Mouse (Mus musculus) macrophage (primary cell): ENCODE measurements around the gene Trhde. TPM values are rescaled to one million over a fixed set of nuclear protein-coding genes. Genes with fewer than 3 reads are reported as not detected.

ENCODE experiments used
- H3K27ac ChIP-seq: fragments of 350-480 bp; formaldehyde crosslinking; 2 replicates; pipeline ENCODE4 v1.9.0; 2021
- H3K36me3 ChIP-seq: fragments of 350-480 bp; formaldehyde crosslinking; 2 replicates; pipeline ENCODE4 v1.9.0; 2021; ENCODE audit errors: inconsistent target
- H3K4me3 ChIP-seq: fragments of 350-480 bp; formaldehyde crosslinking; 2 replicates; pipeline ENCODE4 v1.9.0; 2021; ENCODE audit errors: inconsistent target
- H3K79me2 ChIP-seq: fragments of 350-480 bp; formaldehyde crosslinking; 2 replicates; pipeline ENCODE4 v1.9.0; 2021; ENCODE audit errors: inconsistent target
- WGBS: methylation state at CpG from one replicate; pipeline ENCODE4 v1.1.7; 2026; ENCODE audit warnings: inconsistent platforms; ENCODE audit not compliant: missing documents; 5-methylcytosine and 5-hydroxymethylcytosine counted together
- polyA plus RNA-seq: library from polyadenylated mRNA; stranded (reverse); fragments of 250-400 nt; gene quantifications from 3 replicates; pipeline ENCODE4 v1.2.4, GENCODE M21; 2018; ENCODE audit warnings: inconsistent platforms

The Trhde gene
- polyA plus RNA-seq, 1 experiment from 2014 or later, result not detected

- WGBS, result 89% methylated on average over 1 of the region's 1 CpGs
- Histone ChIP-seq H3K79me2 (no peaks in the 10 kb centered on the region), H3K36me3 (no peaks in the 10 kb centered on the region), H3K4me3 (no peak overlapping the region), H3K27ac (no peak overlapping the region)
Measured at GRCm38 (mm10) chr10:114567891-114568290, 234.2 kb downstream of the Trhde start.

- Histone ChIP-seq H3K4me3 (no peak overlapping the region), H3K79me2 (no peaks in the 10 kb centered on the region), H3K27ac (no peak overlapping the region), H3K36me3 (no peaks in the 10 kb centered on the region)
- 83% methylated on average over 1 of the region's 1 CpGs for WGBS
Measured at GRCm38 (mm10) chr10:114509186-114509585, 292.9 kb downstream of the Trhde start.

- Histone ChIP-seq H3K79me2 (no peaks in the 10 kb centered on the region), H3K27ac (no peak overlapping the region), H3K4me3 (no peak overlapping the region), H3K36me3 (no peaks in the 10 kb centered on the region)
- WGBS, result 89% methylated on average over 4 of the region's 4 CpGs
Measured at GRCm38 (mm10) chr10:114488806-114489205, 313.3 kb downstream of the Trhde start.

GRCm38 (mm10) chr10:114455591-114455990 is 346.5 kb downstream of the Trhde start:
- Histone ChIP-seq H3K36me3 (no peaks in the 10 kb centered on the region), H3K79me2 (no peaks in the 10 kb centered on the region), H3K27ac (no peak overlapping the region), H3K4me3 (no peak overlapping the region)
- WGBS, result 76% methylated on average over 3 of the region's 3 CpGs

GRCm38 (mm10) chr10:114448116-114448515 is 354.0 kb downstream of the Trhde start:
- no peak overlapping the region for H3K27ac ChIP-seq
- H3K36me3 ChIP-seq, result no peaks in the 10 kb centered on the region
- 79% methylated on average over 6 of the region's 6 CpGs for WGBS
- H3K4me3 ChIP-seq, result no peak overlapping the region
- H3K79me2 ChIP-seq, result no peaks in the 10 kb centered on the region

GRCm38 (mm10) chr10:114418956-114419530 is 383.1 kb downstream of the Trhde start:
- H3K4me3 ChIP-seq, result no peak overlapping the region
- H3K79me2 ChIP-seq, result no peaks in the 10 kb centered on the region
- H3K36me3 ChIP-seq, result no peaks in the 10 kb centered on the region
- H3K27ac ChIP-seq, result no peak overlapping the region
- WGBS, result 58% methylated on average over 3 of the region's 3 CpGs

GRCm38 (mm10) chr10:114415717-114416116 is 386.4 kb downstream of the Trhde start:
- no peak overlapping the region for H3K27ac ChIP-seq

GRCm38 (mm10) chr10:114405260-114405659 is 396.8 kb downstream of the Trhde start:
- 56% methylated on average over 7 of the region's 7 CpGs for WGBS
- Histone ChIP-seq H3K36me3 (no peaks in the 10 kb centered on the region), H3K4me3 (no peak overlapping the region), H3K79me2 (no peaks in the 10 kb centered on the region), H3K27ac (no peak overlapping the region)

More at GRCm38 (mm10) chr10:114415717-114416116, 386.4 kb downstream of the Trhde start:
- Histone ChIP-seq H3K36me3 (no peaks in the 10 kb centered on the region), H3K79me2 (no peaks in the 10 kb centered on the region), H3K4me3 (no peak overlapping the region)
- WGBS, result 65% methylated on average over 2 of the region's 2 CpGs

GRCm38 (mm10) chr10:114403795-114404194 is 398.3 kb downstream of the Trhde start:
- H3K79me2 ChIP-seq, result no peaks in the 10 kb centered on the region
- 56% methylated on average over 2 of the region's 2 CpGs for WGBS
- no peaks in the 10 kb centered on the region for H3K36me3 ChIP-seq
- H3K27ac ChIP-seq, result no peak overlapping the region
- H3K4me3 ChIP-seq, result no peak overlapping the region

- no peaks in the 10 kb centered on the region for H3K36me3 ChIP-seq
- H3K4me3 ChIP-seq, result no peak overlapping the region
- no peaks in the 10 kb centered on the region for H3K79me2 ChIP-seq
- H3K27ac ChIP-seq, result no peak overlapping the region
- WGBS, result 61% methylated on average over 3 of the region's 3 CpGs
Measured at GRCm38 (mm10) chr10:114370804-114371203, 431.3 kb downstream of the Trhde start.

- H3K27ac ChIP-seq, result no peak overlapping the region
- H3K36me3 ChIP-seq, result no peaks in the 10 kb centered on the region
- 88% methylated on average over 6 of the region's 6 CpGs for WGBS
- H3K4me3 ChIP-seq, result no peak overlapping the region
- no peaks in the 10 kb centered on the region for H3K79me2 ChIP-seq
Measured at GRCm38 (mm10) chr10:114363442-114363841, 438.7 kb downstream of the Trhde start.

- Histone ChIP-seq H3K36me3 (no peaks in the 10 kb centered on the region), H3K79me2 (no peaks in the 10 kb centered on the region), H3K4me3 (no peak overlapping the region), H3K27ac (no peak overlapping the region)
- WGBS, result 89% methylated on average over 2 of the region's 2 CpGs
Measured at GRCm38 (mm10) chr10:114362631-114363030, 439.5 kb downstream of the Trhde start.
